Mouse (Mus musculus): ENCODE measurements around the gene Ifitm2. TPM values are rescaled to one million over a fixed set of nuclear protein-coding genes. Genes with fewer than 3 reads are reported as not detected.

The Ifitm2 gene
- total RNA-seq, 1 experiment, result 679 TPM

- no peaks in the 10 kb centered on the region for H3K36me3 ChIP-seq (ENCODE audit: control insufficient read depth, insufficient read depth, low read length, poor library complexity, severe bottlenecking)
- no peak for TF ChIP-seq ZNF384 (IDR thresholded peaks at IDR 0.05; ENCODE audit: low read depth, low read length)
- TF ChIP-seq ZC3H11A (IDR thresholded peaks at IDR 0.05; ENCODE audit: borderline replicate concordance, low read depth, low read length), result peak; percentile 90
- TF ChIP-seq HCFC1 (IDR thresholded peaks at IDR 0.05; ENCODE audit: borderline replicate concordance, insufficient read depth, low read length), result no peak
- no peaks in the 10 kb centered on the region for H3K9me3 ChIP-seq (ENCODE audit: control insufficient read depth, insufficient read depth, low read depth, low read length)
- peak overlapping the region; percentile 6 to 27; a peak in 3 of 4 replicates for H3K4me3 ChIP-seq (ENCODE audit: insufficient read depth in 1 of 2, low read depth in 1 of 2, low read length in 2 of 2, poor library complexity in 1 of 2, severe bottlenecking in 1 of 2)
- H3K9ac ChIP-seq (ENCODE audit: insufficient read depth, low read depth, low read length, poor library complexity, severe bottlenecking), result no peak overlapping the region
- peak; percentile 90 for DNase-seq (ENCODE audit: low read depth, low spot score)
- H3K4me1 ChIP-seq (ENCODE audit: control insufficient read depth in 2 of 2, insufficient read depth in 2 of 2, low read length in 2 of 2, poor library complexity in 1 of 2), result peaks cover 2 to 10% of the 10 kb centered on the region in 2 experiments; a peak in 3 of 4 replicates
- no peak overlapping the region for H3K27ac ChIP-seq (ENCODE audit: insufficient read depth, low read depth, low read length, poor library complexity, severe bottlenecking)
- in situ Hi-C loops (cut with MboI; ENCODE audit: low sequenced_read_pairs in 2 of 2, unreplicated experiment in 2 of 2), result no loop called here
These were observed 47.1 kb downstream of the Ifitm2 start for GRCm38 (mm10) chr7:140908634-140909107.

- H3K9me3 ChIP-seq (ENCODE audit: control insufficient read depth, insufficient read depth, low read depth, low read length), result no peaks in the 10 kb centered on the region
- H3K9ac ChIP-seq (ENCODE audit: insufficient read depth, low read depth, low read length, poor library complexity, severe bottlenecking), result no peak overlapping the region
- no peak for TF ChIP-seq MAFK (IDR thresholded peaks at IDR 0.05; ENCODE audit: insufficient read depth, low read depth, low read length)
- no peak for TF ChIP-seq CHD2 (IDR thresholded peaks at IDR 0.05; ENCODE audit: low read depth, low read length)
- no peak for TF ChIP-seq ZC3H11A (IDR thresholded peaks at IDR 0.05; ENCODE audit: borderline replicate concordance, low read depth, low read length)
- TF ChIP-seq HCFC1 (IDR thresholded peaks at IDR 0.05; ENCODE audit: borderline replicate concordance, insufficient read depth, low read length), result no peak
- no peak for TF ChIP-seq ZNF384 (IDR thresholded peaks at IDR 0.05; ENCODE audit: low read depth, low read length)
- H3K4me3 ChIP-seq (ENCODE audit: insufficient read depth in 1 of 2, low read depth in 1 of 2, low read length in 2 of 2, poor library complexity in 1 of 2, severe bottlenecking in 1 of 2), result no peak overlapping the region
- peaks cover 2 to 10% of the 10 kb centered on the region in 2 experiments; a peak in 3 of 4 replicates for H3K4me1 ChIP-seq (ENCODE audit: control insufficient read depth in 2 of 2, insufficient read depth in 2 of 2, low read length in 2 of 2, poor library complexity in 1 of 2)
- no peaks in the 10 kb centered on the region for H3K36me3 ChIP-seq (ENCODE audit: control insufficient read depth, insufficient read depth, low read length, poor library complexity, severe bottlenecking)
- no peak for DNase-seq (ENCODE audit: low read depth, low spot score)
- in situ Hi-C loops (cut with MboI; ENCODE audit: low sequenced_read_pairs in 2 of 2, unreplicated experiment in 2 of 2), result no loop called here
- H3K27ac ChIP-seq (ENCODE audit: insufficient read depth, low read depth, low read length, poor library complexity, severe bottlenecking), result no peak overlapping the region
These were observed 47.6 kb downstream of the Ifitm2 start for GRCm38 (mm10) chr7:140908181-140908580.

- H3K27ac ChIP-seq (ENCODE audit: insufficient read depth, low read depth, low read length, poor library complexity, severe bottlenecking), result no peak overlapping the region
- H3K4me3 ChIP-seq (ENCODE audit: insufficient read depth in 1 of 2, low read depth in 1 of 2, low read length in 2 of 2, poor library complexity in 1 of 2, severe bottlenecking in 1 of 2), result no peak overlapping the region
- no peaks in the 10 kb centered on the region for H3K9me3 ChIP-seq (ENCODE audit: control insufficient read depth, insufficient read depth, low read depth, low read length)
- DNase-seq (ENCODE audit: low read depth, low spot score), result no peak
- H3K4me1 ChIP-seq (ENCODE audit: control insufficient read depth in 2 of 2, insufficient read depth in 2 of 2, low read length in 2 of 2, poor library complexity in 1 of 2), result peaks cover 2 to 14% of the 10 kb centered on the region in 2 experiments; a peak in 3 of 4 replicates
- no peaks in the 10 kb centered on the region for H3K36me3 ChIP-seq (ENCODE audit: control insufficient read depth, insufficient read depth, low read length, poor library complexity, severe bottlenecking)
- TF ChIP-seq MAFK (IDR thresholded peaks at IDR 0.05; ENCODE audit: insufficient read depth, low read depth, low read length), result no peak
- TF ChIP-seq HCFC1 (IDR thresholded peaks at IDR 0.05; ENCODE audit: borderline replicate concordance, insufficient read depth, low read length), result no peak
- TF ChIP-seq ZNF384 (IDR thresholded peaks at IDR 0.05; ENCODE audit: low read depth, low read length), result 0 out of 2 replicates have a peak, but pooled peaks have one; percentile 43
- TF ChIP-seq ZC3H11A (IDR thresholded peaks at IDR 0.05; ENCODE audit: borderline replicate concordance, low read depth, low read length), result no peak
- no peak for TF ChIP-seq CHD2 (IDR thresholded peaks at IDR 0.05; ENCODE audit: low read depth, low read length)
- in situ Hi-C loops (cut with MboI; ENCODE audit: low sequenced_read_pairs in 2 of 2, unreplicated experiment in 2 of 2), result no loop called here
- H3K9ac ChIP-seq (ENCODE audit: insufficient read depth, low read depth, low read length, poor library complexity, severe bottlenecking), result no peak overlapping the region
These were observed 48.1 kb downstream of the Ifitm2 start for GRCm38 (mm10) chr7:140907697-140908096.

- Histone ChIP-seq H3K4me1 (ENCODE audit: control insufficient read depth in 2 of 2, insufficient read depth in 2 of 2, low read length in 2 of 2, poor library complexity in 1 of 2) (peaks cover 2 to 16% of the 10 kb centered on the region in 2 experiments; a peak in 3 of 4 replicates), H3K4me3 (ENCODE audit: insufficient read depth in 1 of 2, low read depth in 1 of 2, low read length in 2 of 2, poor library complexity in 1 of 2, severe bottlenecking in 1 of 2) (no peak overlapping the region), H3K9ac (ENCODE audit: insufficient read depth, low read depth, low read length, poor library complexity, severe bottlenecking) (no peak overlapping the region), H3K27ac (ENCODE audit: insufficient read depth, low read depth, low read length, poor library complexity, severe bottlenecking) (no peak overlapping the region), H3K36me3 (ENCODE audit: control insufficient read depth, insufficient read depth, low read length, poor library complexity, severe bottlenecking) (no peaks in the 10 kb centered on the region), H3K9me3 (ENCODE audit: control insufficient read depth, insufficient read depth, low read depth, low read length) (no peaks in the 10 kb centered on the region)
- DNase-seq (ENCODE audit: low read depth, low spot score), result no peak
- in situ Hi-C loops (cut with MboI; ENCODE audit: low sequenced_read_pairs in 2 of 2, unreplicated experiment in 2 of 2), result no loop called here
- TF ChIP-seq HCFC1 (IDR thresholded peaks at IDR 0.05; ENCODE audit: borderline replicate concordance, insufficient read depth, low read length) (no peak), MAFK (IDR thresholded peaks at IDR 0.05; ENCODE audit: insufficient read depth, low read depth, low read length) (no peak), ZNF384 (IDR thresholded peaks at IDR 0.05; ENCODE audit: low read depth, low read length) (no peak), ZC3H11A (IDR thresholded peaks at IDR 0.05; ENCODE audit: borderline replicate concordance, low read depth, low read length) (no peak), CHD2 (IDR thresholded peaks at IDR 0.05; ENCODE audit: low read depth, low read length) (no peak)
These were observed 48.7 kb downstream of the Ifitm2 start for GRCm38 (mm10) chr7:140907131-140907530.
